Mouse (Mus musculus) kidney, postnatal 0 days (tissue): Measurements from ENCODE around the gene Cdhr4. TPM values are rescaled to one million over a fixed set of nuclear protein-coding genes. Genes with fewer than 3 reads are reported as not detected.

Experiments used
- ATAC-seq: fragments of 200-750 bp; cut with Nextera tagmentation; replicated peaks from 2 replicates; pipeline ENCODE4 v1.8.0; 2017; ENCODE audit warnings: low read depth, moderate number of reproducible peaks, moderate TSS enrichment, moderate library complexity; ENCODE audit not compliant: low FRiP score
- DNase-seq: peaks from one replicate; pipeline ENCODE4 v3.0.0-alpha.2; 2016; ENCODE audit warnings: low spot score
- H3K27ac ChIP-seq: fragments of 300-500 bp; sonication (generic); 2 replicates; pipeline ENCODE4 v1.5.1; 2014; ENCODE audit warnings: mild to moderate bottlenecking
- H3K27me3 ChIP-seq: fragments of 300-500 bp; sonication (generic); 2 replicates; pipeline ENCODE4 v1.6.1; 2014; ENCODE audit warnings: low read length, mixed read lengths; ENCODE audit not compliant: insufficient read depth
- H3K36me3 ChIP-seq: fragments of 300-500 bp; sonication (generic); 2 replicates; pipeline ENCODE4 v1.6.1; 2014; ENCODE audit warnings: low read length, mixed read lengths; ENCODE audit not compliant: insufficient read depth
- H3K4me1 ChIP-seq: fragments of 300-500 bp; sonication (generic); replicated peaks from 2 replicates; pipeline ENCODE4 v1.6.1; 2014; ENCODE audit warnings: antibody characterized with exemption, low read length, mixed read lengths; ENCODE audit not compliant: insufficient read depth
- H3K4me2 ChIP-seq: fragments of 300-500 bp; sonication (generic); 2 replicates; pipeline ENCODE4 v1.6.1; 2014; ENCODE audit warnings: mild to moderate bottlenecking, low read length, moderate library complexity, mixed read lengths
- H3K4me3 ChIP-seq: fragments of 300-500 bp; sonication (generic); replicated peaks from 2 replicates; pipeline ENCODE4 v1.5.1; 2014; ENCODE audit warnings: low read depth, low read length
- H3K9ac ChIP-seq: fragments of 300-500 bp; sonication (generic); 2 replicates; pipeline ENCODE4 v1.6.1; 2014; ENCODE audit warnings: low read depth, low read length
- H3K9me3 ChIP-seq: fragments of 300-500 bp; sonication (generic); replicated peaks from 2 replicates; pipeline ENCODE4 v1.6.1; 2016; ENCODE audit warnings: low read length, inconsistent platforms, mixed read lengths
- CTCF ChIP-seq: IDR thresholded peaks from 2 replicates; pipeline ENCODE4 v1.5.1; 2016; ENCODE audit warnings: antibody characterized with exemption, low read depth, mild to moderate bottlenecking, moderate library complexity
- WGBS: fragments of 180-500 bp; shearing (Covaris S2); extraction: QIAGEN DNeasy Blood & Tissue Kit; methylation state at CpG from one replicate; pipeline ENCODE4 v1.1.7; 2014; 5-methylcytosine and 5-hydroxymethylcytosine counted together
- polyA plus RNA-seq: library from polyadenylated mRNA; unstranded; fragments of >200 nt; fragmentation: Nextera tagmentation; extraction: Ambion mirVana; gene quantifications from 2 replicates; pipeline ENCODE4 v1.2.1, GENCODE M21; 2015

The Cdhr4 gene
- polyA plus RNA-seq, 1 experiment from 2014 or later = 2.9 TPM

GRCm38 (mm10) chr9:107986376-107986775 is 5.9 kb upstream of the Cdhr4 start:
- Histone ChIP-seq H3K27me3 (no peaks in the 10 kb centered on the region), H3K4me3 (peak overlapping the region; percentile 67), H3K4me2 (peak overlapping the region; percentile 82), H3K9ac (no peak overlapping the region), H3K27ac (peak overlapping the region; percentile 98; the same call in 1 of the 2 replicates), H3K4me1 (peaks cover 22% of the 10 kb centered on the region), H3K36me3 (no peaks in the 10 kb centered on the region), H3K9me3 (no peaks in the 10 kb centered on the region)
- WGBS = 1% methylated on average over 18 of the region's 18 CpGs
- DNase-seq = peak; percentile 95
- TF ChIP-seq CTCF = peak; percentile 96
- peak; percentile 30 for ATAC-seq

GRCm38 (mm10) chr9:107987950-107988349 is 4.3 kb upstream of the Cdhr4 start:
- ATAC-seq (no peak), DNase-seq (no peak)
- no peaks in the 10 kb centered on the region for H3K27me3 ChIP-seq
- TF ChIP-seq CTCF = no peak
- H3K4me3 ChIP-seq = no peak overlapping the region
- whole genome bisulfite sequencing = 76% methylated on average over 3 of the region's 3 CpGs
- H3K9ac ChIP-seq = no peak overlapping the region
- no peak overlapping the region for H3K27ac ChIP-seq
- no peaks in the 10 kb centered on the region for H3K9me3 ChIP-seq
- H3K36me3 ChIP-seq = no peaks in the 10 kb centered on the region
- peaks cover 10% of the 10 kb centered on the region; the same call in 1 of the 2 replicates for H3K4me1 ChIP-seq
- H3K4me2 ChIP-seq = no peak overlapping the region

- no peaks in the 10 kb centered on the region for H3K4me1 ChIP-seq
- TF ChIP-seq CTCF = no peak
- H3K9ac ChIP-seq = no peak overlapping the region
- no peaks in the 10 kb centered on the region for H3K27me3 ChIP-seq
- ATAC-seq = no peak
- H3K36me3 ChIP-seq = no peaks in the 10 kb centered on the region
- H3K27ac ChIP-seq = no peak overlapping the region
- no peak overlapping the region for H3K4me3 ChIP-seq
- no peaks in the 10 kb centered on the region for H3K9me3 ChIP-seq
- H3K4me2 ChIP-seq = no peak overlapping the region
- no peak for DNase-seq
- 91% methylated on average over 11 of the region's 11 CpGs for WGBS
Observed at GRCm38 (mm10) chr9:107993013-107993412, 716 bp downstream of the Cdhr4 start.

GRCm38 (mm10) chr9:107994464-107994863 is 2.2 kb downstream of the Cdhr4 start:
- Histone ChIP-seq H3K9me3 (no peaks in the 10 kb centered on the region), H3K27me3 (no peaks in the 10 kb centered on the region), H3K9ac (no peak overlapping the region), H3K4me3 (no peak overlapping the region), H3K27ac (no peak overlapping the region), H3K4me2 (no peak overlapping the region), H3K36me3 (no peaks in the 10 kb centered on the region), H3K4me1 (no peaks in the 10 kb centered on the region)
- ATAC-seq (no peak), DNase-seq (no peak)
- TF ChIP-seq CTCF = no peak
- WGBS = 45% methylated on average over 2 of the region's 2 CpGs

- no peak for TF ChIP-seq CTCF
- Histone ChIP-seq H3K4me2 (no peak overlapping the region), H3K27me3 (no peaks in the 10 kb centered on the region), H3K9ac (no peak overlapping the region), H3K36me3 (no peaks in the 10 kb centered on the region), H3K9me3 (no peaks in the 10 kb centered on the region), H3K27ac (no peak overlapping the region), H3K4me1 (no peaks in the 10 kb centered on the region), H3K4me3 (no peak overlapping the region)
- WGBS = 92% methylated on average over 21 of the region's 21 CpGs
- ATAC-seq = no peak
- DNase-seq = no peak
Observed at GRCm38 (mm10) chr9:107995513-107995912, 3.2 kb downstream of the Cdhr4 start.

DNA sequence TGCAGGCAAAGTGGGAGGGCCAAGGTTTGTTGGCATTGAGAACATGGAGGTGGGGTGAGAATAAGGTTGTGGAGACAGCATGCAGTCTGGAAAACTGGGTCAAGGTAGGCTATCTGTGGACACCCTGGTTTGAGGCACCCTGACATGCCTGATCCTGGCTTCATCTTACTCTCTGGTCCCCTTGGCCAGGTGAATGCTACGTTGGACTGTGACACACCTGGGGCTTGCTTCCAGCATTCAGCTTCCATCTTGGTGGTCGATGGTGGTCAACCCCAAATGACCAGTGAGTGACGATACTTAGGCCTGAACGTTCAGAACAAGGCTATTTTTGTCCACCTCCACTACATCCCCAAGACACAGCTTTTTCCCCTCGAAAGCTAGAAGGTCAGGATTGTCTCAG is 3.8 kb downstream of the Cdhr4 start, which contains the start of gene Gm20662:
Gm20662 (plus strand) TSS at position 301 of the 400 bp plus-strand sequence.
- Histone ChIP-seq H3K36me3 (no peaks in the 10 kb centered on the region), H3K9ac (no peak within 1 kb of the TSS), H3K4me2 (no peak within 1 kb of the TSS), H3K27ac (no peak within 1 kb of the TSS), H3K27me3 (no peaks in the 10 kb centered on the region), H3K4me3 (no peak within 1 kb of the TSS), H3K9me3 (no peaks in the 10 kb centered on the region), H3K4me1 (no peaks in the 10 kb centered on the region)
- ATAC-seq (no peak), DNase-seq (no peak)
- 91% methylated on average over 5 of the region's 5 CpGs for WGBS
- no peak for TF ChIP-seq CTCF
